8 mouse cellular contexts compared by ENCODE assay signal in the genomic region with DNA sequence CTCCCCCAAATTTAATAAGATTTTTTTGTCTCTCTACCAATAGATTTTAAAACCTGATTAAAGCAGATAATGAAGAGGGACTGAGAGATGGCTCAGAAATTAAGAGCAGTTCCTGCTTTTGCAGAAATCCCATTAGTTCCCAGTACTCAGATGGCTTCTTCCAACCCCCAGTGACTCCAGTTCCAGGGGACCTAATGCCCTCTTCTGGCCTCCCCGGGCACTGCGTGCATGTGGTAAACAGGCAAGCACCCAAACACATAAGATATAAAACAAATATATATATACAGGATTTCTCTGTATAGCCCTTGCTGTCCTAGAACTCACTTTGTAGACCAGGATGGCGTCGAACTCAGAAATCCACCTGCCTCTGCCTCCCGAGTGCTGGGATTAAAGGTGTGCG.
DNase-seq lines count a peak whose midpoint lies in the region; ATAC-seq and TF ChIP-seq lines count a peak whose summit lies in the region.

No protein-coding gene starts in this region.

- no peaks in the 10 kb centered on the region for H3K9me3 ChIP-seq in midbrain, postnatal 0 days (ENCODE audit: low read length)
- peaks cover 4% of the 10 kb centered on the region; the same call in 1 of the 2 replicates for H3K9me3 ChIP-seq in midbrain, embryonic 14.5 days (ENCODE audit: control insufficient read depth, low read length)
- H3K9me3 ChIP-seq in midbrain, embryonic 13.5 days = no peaks in the 10 kb centered on the region

- 85% methylated on average over 6 of the region's 6 CpGs for WGBS in midbrain, postnatal 0 days
- WGBS in midbrain, embryonic 14.5 days = 88% methylated on average over 6 of the region's 6 CpGs
- WGBS in midbrain, embryonic 13.5 days = 90% methylated on average over 6 of the region's 6 CpGs

- H3K4me2 ChIP-seq in midbrain, postnatal 0 days (ENCODE audit: low read depth, low read length, poor library complexity, severe bottlenecking) = no peak overlapping the region
- no peak overlapping the region for H3K4me2 ChIP-seq in midbrain, embryonic 14.5 days (ENCODE audit: low read length)
- H3K4me2 ChIP-seq in midbrain, embryonic 13.5 days (replicated peaks) = no peak overlapping the region

- no peak overlapping the region for H3K27ac ChIP-seq in gastrocnemius, adult 2 months
- H3K27ac ChIP-seq in midbrain, postnatal 0 days (ENCODE audit: low read depth, low read length) = no peak overlapping the region
- no peak overlapping the region for H3K27ac ChIP-seq in midbrain, embryonic 14.5 days (replicated peaks; ENCODE audit: low read depth, low read length)
- no peak overlapping the region for H3K27ac ChIP-seq in midbrain, embryonic 13.5 days

- intact Hi-C loops in gastrocnemius, adult 2 months (cut with DNase I) = no loop called here
- intact Hi-C loops in gastrocnemius, postnatal 14 days (cut with DNase I; ENCODE audit: low total_unique reads) = no loop called here

- H3K36me3 ChIP-seq in midbrain, postnatal 0 days (ENCODE audit: insufficient read depth, low read length) = no peaks in the 10 kb centered on the region
- no peaks in the 10 kb centered on the region for H3K36me3 ChIP-seq in midbrain, embryonic 14.5 days (ENCODE audit: control insufficient read depth, insufficient read depth, low read length)
- H3K36me3 ChIP-seq in midbrain, embryonic 13.5 days = no peaks in the 10 kb centered on the region

- H3K27me3 ChIP-seq in midbrain, postnatal 0 days (ENCODE audit: insufficient read depth, low read length) = no peaks in the 10 kb centered on the region
- no peaks in the 10 kb centered on the region for H3K27me3 ChIP-seq in midbrain, embryonic 14.5 days (ENCODE audit: control insufficient read depth, insufficient read depth, low read length)
- no peaks in the 10 kb centered on the region for H3K27me3 ChIP-seq in midbrain, embryonic 13.5 days

- H3K4me1 ChIP-seq in midbrain, postnatal 0 days (ENCODE audit: insufficient read depth, low read length) = no peaks in the 10 kb centered on the region; the same call in 1 of the 2 replicates
- no peaks in the 10 kb centered on the region for H3K4me1 ChIP-seq in midbrain, embryonic 14.5 days (ENCODE audit: control insufficient read depth, insufficient read depth, low read length)
- no peaks in the 10 kb centered on the region for H3K4me1 ChIP-seq in midbrain, embryonic 13.5 days (replicated peaks)

- peak; percentile 29 for DNase-seq in gastrocnemius, adult 2 months
- DNase-seq in gastrocnemius, postnatal 14 days = no peak
- no peak for DNase-seq in midbrain, postnatal 0 days (ENCODE audit: low spot score)
- DNase-seq in midbrain, embryonic 14.5 days = no peak
- peak; percentile 40 to 63 for DNase-seq in adrenal gland, postnatal 36 days
- DNase-seq in frontal cortex, postnatal 25 days (ENCODE audit: low spot score in 2 of 2) = no peak

- no peak for ATAC-seq in midbrain, postnatal 0 days (ENCODE audit: low FRiP score)
- ATAC-seq in midbrain, embryonic 14.5 days (ENCODE audit: low FRiP score, low TSS enrichment) = no peak
- ATAC-seq in megakaryocyte, adult 5-6 weeks (ENCODE audit: poor library complexity, severe bottlenecking) = peak; percentile 60; the same call in 1 of the 2 replicates
- ATAC-seq in midbrain, embryonic 13.5 days = no peak

- TF ChIP-seq CTCF in gastrocnemius, adult 2 months (IDR thresholded peaks at IDR 0.05) = peak; percentile 45
- TF ChIP-seq CTCF in midbrain, postnatal 0 days (IDR thresholded peaks at IDR 0.05) = peak; percentile 24; the same call in 1 of the 2 replicates

- no peak overlapping the region for H3K4me3 ChIP-seq in gastrocnemius, adult 2 months
- H3K4me3 ChIP-seq in midbrain, postnatal 0 days (ENCODE audit: low read depth, low read length) = no peak overlapping the region
- H3K4me3 ChIP-seq in midbrain, embryonic 14.5 days (replicated peaks; ENCODE audit: low read depth, low read length) = no peak overlapping the region
- H3K4me3 ChIP-seq in midbrain, embryonic 13.5 days (replicated peaks) = no peak overlapping the region

- no peak overlapping the region for H3K9ac ChIP-seq in midbrain, postnatal 0 days (replicated peaks; ENCODE audit: low read length, poor library complexity, severe bottlenecking)
- H3K9ac ChIP-seq in midbrain, embryonic 14.5 days (replicated peaks; ENCODE audit: low read length) = no peak overlapping the region
- no peak overlapping the region for H3K9ac ChIP-seq in midbrain, embryonic 13.5 days (replicated peaks)

Comparison
In these comparisons a context has a peak if more than half of its experiments do, and no peak if none do; other contexts are left out.
1. DNase-seq: peak in gastrocnemius, adult 2 months (single experiment) and adrenal gland, postnatal 36 days (2 of 2); none in gastrocnemius, postnatal 14 days (single experiment), midbrain, postnatal 0 days (single experiment), midbrain, embryonic 14.5 days (single experiment) and frontal cortex, postnatal 25 days (0 of 2).